Mouse (Mus musculus) stomach, postnatal 0 days (tissue): ENCODE data around the gene Vmn1r11. TPM values are rescaled to one million over a fixed set of nuclear protein-coding genes. Genes with fewer than 3 reads are reported as not detected.

ENCODE experiments used
- ATAC-seq: fragments of 200-750 bp; cut with Nextera tagmentation; 2 replicates; pipeline ENCODE4 v1.8.0; 2017; ENCODE audit not compliant: low FRiP score, low TSS enrichment
- DNase-seq: peaks from one replicate; pipeline ENCODE4 v3.0.0-alpha.2; 2016; ENCODE audit warnings: low spot score
- H3K27ac ChIP-seq: fragments of 300-500 bp; sonication (generic); replicated peaks from 2 replicates; pipeline ENCODE4 v1.5.1; 2014; ENCODE audit warnings: mild to moderate bottlenecking, control low read depth
- H3K27me3 ChIP-seq: fragments of 300-500 bp; sonication (generic); 2 replicates; pipeline ENCODE4 v1.6.1; 2014; ENCODE audit warnings: low read length; ENCODE audit not compliant: control insufficient read depth, insufficient read depth
- H3K36me3 ChIP-seq: fragments of 300-500 bp; sonication (generic); 2 replicates; pipeline ENCODE4 v1.6.1; 2014; ENCODE audit warnings: low read length, mixed read lengths; ENCODE audit not compliant: control insufficient read depth, insufficient read depth
- H3K4me1 ChIP-seq: fragments of 300-500 bp; sonication (generic); replicated peaks from 2 replicates; pipeline ENCODE4 v1.6.1; 2014; ENCODE audit warnings: antibody characterized with exemption; ENCODE audit not compliant: control insufficient read depth, insufficient read depth
- H3K4me2 ChIP-seq: fragments of 300-500 bp; sonication (generic); replicated peaks from 2 replicates; pipeline ENCODE4 v1.6.1; 2014; ENCODE audit warnings: low read depth, mild to moderate bottlenecking, control low read depth, moderate library complexity
- H3K4me3 ChIP-seq: fragments of 300-500 bp; sonication (generic); 2 replicates; pipeline ENCODE4 v1.5.1; 2014; ENCODE audit warnings: low read depth, low read length, control low read depth
- H3K9ac ChIP-seq: fragments of 300-500 bp; sonication (generic); 2 replicates; pipeline ENCODE4 v1.6.1; 2014; ENCODE audit warnings: mild to moderate bottlenecking, low read length, control low read depth, mixed read lengths
- H3K9me3 ChIP-seq: fragments of 300-500 bp; sonication (generic); 2 replicates; pipeline ENCODE4 v1.6.1; 2016; ENCODE audit warnings: low read length; ENCODE audit not compliant: control insufficient read depth
- CTCF ChIP-seq: IDR thresholded peaks from 2 replicates; pipeline ENCODE4 v1.5.1; 2016; ENCODE audit warnings: antibody characterized with exemption, low read depth, mild to moderate bottlenecking, moderate library complexity
- EP300 ChIP-seq: optimal IDR thresholded peaks from 2 replicates; pipeline ENCODE3; 2016; ENCODE audit warnings: antibody characterized with exemption
- WGBS: fragments of 180-500 bp; shearing (Covaris S2); extraction: QIAGEN DNeasy Blood & Tissue Kit; methylation state at CpG from one replicate; pipeline ENCODE4 v1.1.7; 2014; 5-methylcytosine and 5-hydroxymethylcytosine counted together
- polyA plus RNA-seq: library from polyadenylated mRNA; unstranded; fragments of >200 nt; fragmentation: Nextera tagmentation; extraction: Ambion mirVana; gene quantifications from 2 replicates; pipeline ENCODE4 v1.2.1, GENCODE M21; 2015

Gene Vmn1r11
- not detected in 2 replicates for polyA plus RNA-seq

DNA sequence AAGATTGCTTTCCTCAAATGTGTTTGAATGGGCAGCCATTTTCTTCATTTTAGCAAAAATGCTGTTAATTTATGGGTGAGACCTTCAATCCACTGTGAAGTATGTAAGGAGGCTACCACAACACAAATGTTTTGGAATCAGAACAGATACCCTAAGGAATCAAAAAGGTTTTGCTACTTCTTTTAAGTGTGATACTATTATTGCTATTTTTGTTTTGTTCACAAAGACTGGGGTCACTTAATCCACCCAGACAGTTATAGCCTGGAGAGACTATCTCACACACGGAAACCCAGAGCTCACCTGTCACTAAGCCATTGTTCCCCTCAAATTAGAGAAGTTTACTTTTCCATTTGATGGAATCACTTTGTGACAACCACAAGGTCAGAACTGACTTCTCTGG is at the start of gene Vmn1r11:
Gene Vmn1r11, plus strand, starts transcription at position 301 of the 400 bp plus-strand sequence.
- H3K9me3 ChIP-seq = no peaks in the 10 kb centered on the region
- H3K4me1 ChIP-seq = no peaks in the 10 kb centered on the region
- no peaks in the 10 kb centered on the region for H3K36me3 ChIP-seq
- H3K4me3 ChIP-seq = no peak within 1 kb of the TSS
- H3K27me3 ChIP-seq = no peaks in the 10 kb centered on the region
- ATAC-seq (no peak), DNase-seq (no peak)
- H3K9ac ChIP-seq = no peak within 1 kb of the TSS
- TF ChIP-seq EP300 = no peak
- no peak for TF ChIP-seq CTCF
- 71% methylated on average over 1 of the region's 1 CpGs for WGBS
- H3K27ac ChIP-seq = no peak within 1 kb of the TSS
- no peak within 1 kb of the TSS for H3K4me2 ChIP-seq

DNA sequence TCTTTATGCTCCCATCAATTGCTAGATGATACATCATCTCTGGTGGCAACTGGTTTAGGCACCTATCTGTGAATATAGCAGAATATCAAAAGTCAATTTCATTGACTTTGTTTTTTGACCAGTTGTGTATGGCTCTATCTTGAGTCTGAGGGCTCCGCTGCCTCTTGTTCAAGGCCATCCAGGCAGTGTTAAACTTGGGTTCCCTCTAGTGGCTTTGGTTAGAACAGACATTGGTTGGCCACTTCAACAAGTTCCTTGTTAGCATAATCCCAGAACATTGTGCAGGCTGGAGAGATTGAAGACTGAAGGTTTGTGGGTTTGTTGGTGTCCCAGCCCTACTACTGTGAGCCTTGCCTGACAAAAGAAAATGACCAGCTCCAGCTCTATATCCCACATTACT is 26.9 kb upstream of the Vmn1r11 start:
- 67% methylated on average over 1 of the region's 1 CpGs for WGBS
- TF ChIP-seq EP300 = no peak
- TF ChIP-seq CTCF = peak; percentile 59
- Histone ChIP-seq H3K9me3 (no peaks in the 10 kb centered on the region), H3K4me2 (no peak overlapping the region), H3K9ac (no peak overlapping the region), H3K4me3 (no peak overlapping the region), H3K4me1 (no peaks in the 10 kb centered on the region), H3K27ac (no peak overlapping the region), H3K36me3 (no peaks in the 10 kb centered on the region), H3K27me3 (no peaks in the 10 kb centered on the region)
- ATAC-seq = no peak
- DNase-seq = no peak

DNA sequence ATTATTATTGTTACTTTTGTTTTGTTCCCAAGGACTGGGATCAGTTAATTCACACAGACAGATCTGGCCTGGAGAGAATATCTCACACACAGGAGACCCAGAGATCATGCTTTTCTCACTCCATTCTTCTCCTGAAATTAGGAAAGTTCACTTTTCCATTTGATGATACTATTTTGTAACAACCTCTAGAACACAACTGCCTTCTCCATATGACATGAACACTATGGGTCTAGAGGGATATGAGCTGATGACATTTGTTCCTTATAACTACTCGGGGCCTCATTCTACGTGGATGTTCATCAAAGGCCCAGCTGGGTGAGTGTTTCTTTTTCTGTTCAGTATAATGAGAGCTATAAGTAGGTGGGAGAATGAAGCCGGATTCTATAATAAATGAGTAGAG is 24.1 kb upstream of the Vmn1r11 start, which contains the start of gene Vmn1r10:
Gene Vmn1r10, plus strand, starts transcription at position 301 of the 400 bp plus-strand sequence.
- Histone ChIP-seq H3K36me3 (no peaks in the 10 kb centered on the region), H3K4me1 (no peaks in the 10 kb centered on the region), H3K9ac (no peak within 1 kb of the TSS), H3K4me2 (no peak within 1 kb of the TSS), H3K27ac (no peak within 1 kb of the TSS), H3K27me3 (no peaks in the 10 kb centered on the region), H3K9me3 (no peaks in the 10 kb centered on the region), H3K4me3 (no peak within 1 kb of the TSS)
- no peak for TF ChIP-seq CTCF
- no peak for TF ChIP-seq EP300
- WGBS = 81% methylated on average over 3 of the region's 3 CpGs
- ATAC-seq (no peak), DNase-seq (no peak)

DNA sequence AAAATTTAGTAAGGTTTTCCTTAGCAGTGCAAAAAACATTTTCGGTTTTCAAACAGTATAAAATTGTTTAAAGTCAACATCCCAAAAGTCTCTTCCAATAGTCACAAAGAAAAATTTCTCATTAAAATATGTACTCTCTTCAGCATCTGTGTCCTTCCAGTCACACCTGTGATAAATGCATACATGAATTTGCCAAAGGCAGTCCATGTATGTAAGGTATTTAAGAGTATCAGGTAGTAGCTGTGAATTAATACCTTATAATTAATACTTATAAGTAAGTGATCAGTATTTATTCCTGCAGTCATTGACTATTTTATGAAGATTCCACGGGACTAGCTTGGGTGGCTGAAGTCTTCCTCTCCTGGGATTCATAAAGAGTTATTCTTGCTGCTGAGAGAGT is 23.4 kb downstream of the Vmn1r11 start, which contains the start of gene Vmn1r12:
Gene Vmn1r12, plus strand, starts transcription at position 301 of the 400 bp plus-strand sequence.
- Histone ChIP-seq H3K4me1 (no peaks in the 10 kb centered on the region), H3K9me3 (no peaks in the 10 kb centered on the region), H3K4me3 (no peak within 1 kb of the TSS), H3K9ac (no peak within 1 kb of the TSS), H3K27me3 (no peaks in the 10 kb centered on the region), H3K27ac (no peak within 1 kb of the TSS), H3K36me3 (no peaks in the 10 kb centered on the region), H3K4me2 (no peak within 1 kb of the TSS)
- ATAC-seq (no peak), DNase-seq (no peak)
- 75% methylated on average over 2 of the region's 2 CpGs for WGBS
- TF ChIP-seq CTCF (no peak), EP300 (no peak)

Other genes starting within 250 kb of the Vmn1r11 start
- 123 and 124 TPM in 2 replicates for gene Nt5c3, start 209.5 kb upstream of the Vmn1r11 start, polyA plus RNA-seq
- 0.12 and 0.29 TPM in 2 replicates for gene Vmn1r4, start 209.4 kb upstream of the Vmn1r11 start, polyA plus RNA-seq
- not detected in 2 replicates for gene Vmn1r5, start 163.2 kb upstream of the Vmn1r11 start, polyA plus RNA-seq
- not detected in 2 replicates for gene Vmn1r6, start 136.2 kb upstream of the Vmn1r11 start, polyA plus RNA-seq
- not detected in 2 replicates for gene Vmn1r7, start 108.1 kb upstream of the Vmn1r11 start, polyA plus RNA-seq
- not detected in 2 replicates for gene Vmn1r8, start 101.2 kb upstream of the Vmn1r11 start, polyA plus RNA-seq
- not detected in 2 replicates for gene Vmn1r9, start 66.7 kb upstream of the Vmn1r11 start, polyA plus RNA-seq
- not detected in 2 replicates for gene Vmn1r10, start 24.0 kb upstream of the Vmn1r11 start, polyA plus RNA-seq
- not detected in 2 replicates for gene Vmn1r12, start 23.5 kb downstream of the Vmn1r11 start, polyA plus RNA-seq
- gene Vmn1r13, start 69.8 kb downstream of the Vmn1r11 start, polyA plus RNA-seq = 0.04 TPM in 1 of 2 replicates, not detected in the other
- not detected in 2 replicates for gene Vmn1r14, start 98.2 kb downstream of the Vmn1r11 start, polyA plus RNA-seq
- gene Vmn1r15, start 124.5 kb downstream of the Vmn1r11 start, polyA plus RNA-seq = not detected in 2 replicates
- not detected in 2 replicates for gene Vmn1r16, start 196.0 kb downstream of the Vmn1r11 start, polyA plus RNA-seq
- gene Vmn1r17, start 230.3 kb downstream of the Vmn1r11 start, polyA plus RNA-seq = not detected in 2 replicates